Mouse (Mus musculus): ENCODE data around the gene Alox12.

DNA sequence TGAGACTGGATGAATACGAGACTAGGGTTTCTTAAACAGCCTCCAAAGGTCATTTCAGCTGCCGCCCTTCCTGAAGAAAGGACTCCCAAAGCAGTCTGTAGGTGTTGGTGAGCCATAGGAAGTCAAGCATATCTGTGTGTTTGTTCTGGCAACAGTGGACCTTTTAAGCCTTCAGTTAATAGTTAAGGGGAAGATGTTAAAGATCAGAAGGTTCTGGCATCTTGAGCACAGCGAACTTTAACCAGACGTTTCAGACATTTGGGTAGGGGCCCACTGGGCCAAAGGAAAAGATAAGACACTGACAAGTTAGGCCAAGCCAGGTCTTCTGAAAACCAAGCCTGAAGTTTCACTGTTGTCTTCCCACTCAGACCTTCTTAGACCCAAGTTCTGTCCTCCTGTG lies 37.1 kb downstream of the Alox12 start:
- TF ChIP-seq CTCF (conservative IDR thresholded peaks at IDR 0.05; ENCODE audit: low read length) (no peak), POU5F1 (IDR thresholded peaks at IDR 0.05; ENCODE audit: borderline replicate concordance, low read length) (no peak), NANOG (IDR thresholded peaks at IDR 0.05; ENCODE audit: borderline replicate concordance, low read length) (no peak)

Measured in E14TG2a.4 (cell line).